Mouse (Mus musculus) left cerebral cortex, adult 11 months (tissue): ENCODE data around the gene Gm17482.
"Not testable (repeated sequence)": the region's sequence is repeated elsewhere in the genome, so short reads cannot be mapped to it uniquely, and the experiment has no call there.

ENCODE experiments used
- DNase-seq: peaks from one replicate; pipeline ENCODE4 v3.0.0; 2022; ENCODE audit warnings: low spot score

Gene Gm17482

GRCm38 (mm10) chr6:115227043-115227442, at the start of gene Gm17482:
Gm17482 (plus strand) TSS chr6:115227343.
- no peak for DNase-seq

GRCm38 (mm10) chr6:115178826-115179225, 48.3 kb upstream of the Gm17482 start:
- no peak for DNase-seq

- DNase-seq: no peak
Observed at GRCm38 (mm10) chr6:115181094-115181493, 46.0 kb upstream of the Gm17482 start.

GRCm38 (mm10) chr6:115191111-115191510, 36.0 kb upstream of the Gm17482 start:
- DNase-seq: no peak

- no peak for DNase-seq
Observed at GRCm38 (mm10) chr6:115200753-115201152, 26.4 kb upstream of the Gm17482 start.

GRCm38 (mm10) chr6:115203029-115203428, 24.1 kb upstream of the Gm17482 start:
- no peak for DNase-seq

GRCm38 (mm10) chr6:115210187-115210586, 17.0 kb upstream of the Gm17482 start:
- peak; percentile 43 for DNase-seq

- no peak for DNase-seq
Observed at GRCm38 (mm10) chr6:115210820-115211219, 16.3 kb upstream of the Gm17482 start.

GRCm38 (mm10) chr6:115212132-115212903, 14.8 kb upstream of the Gm17482 start:
- no peak for DNase-seq

- no peak for DNase-seq
Observed at GRCm38 (mm10) chr6:115213129-115213528, 14.0 kb upstream of the Gm17482 start.

- DNase-seq: peak; percentile 34
Observed at GRCm38 (mm10) chr6:115221215-115221641, 5.9 kb upstream of the Gm17482 start.

- no peak for DNase-seq
Observed at GRCm38 (mm10) chr6:115225519-115225918, 1.6 kb upstream of the Gm17482 start.

- DNase-seq: peak; percentile 66
Observed at GRCm38 (mm10) chr6:115227529-115227928, 386 bp downstream of the Gm17482 start.

GRCm38 (mm10) chr6:115230557-115230956, 3.4 kb downstream of the Gm17482 start:
- DNase-seq: no peak

GRCm38 (mm10) chr6:115231836-115232235, 4.7 kb downstream of the Gm17482 start:
- no peak for DNase-seq

- DNase-seq: no peak
Observed at GRCm38 (mm10) chr6:115232562-115232961, 5.4 kb downstream of the Gm17482 start.

- no peak for DNase-seq
Observed at GRCm38 (mm10) chr6:115238031-115239027, 11.2 kb downstream of the Gm17482 start.

GRCm38 (mm10) chr6:115239335-115239734, 12.2 kb downstream of the Gm17482 start:
- no peak for DNase-seq

- DNase-seq: not testable (repeated sequence)
Observed at GRCm38 (mm10) chr6:115240431-115240830, 13.3 kb downstream of the Gm17482 start.

GRCm38 (mm10) chr6:115241131-115241699, 14.1 kb downstream of the Gm17482 start:
- DNase-seq: no peak

GRCm38 (mm10) chr6:115241939-115242338, 14.8 kb downstream of the Gm17482 start:
- no peak for DNase-seq

- DNase-seq: no peak
Observed at GRCm38 (mm10) chr6:115244222-115244621, 17.1 kb downstream of the Gm17482 start.
